Mouse (Mus musculus): Measurements from ENCODE around the gene Jph2.

GRCm38 (mm10) chr2:163420366-163420886 is 22.6 kb upstream of the Jph2 start:
- TF ChIP-seq CTCF (IDR thresholded peaks at IDR 0.05; ENCODE audit: borderline replicate concordance, extremely low read depth, insufficient read depth, insufficient read length) (no peak), POLR2A (IDR thresholded peaks at IDR 0.05; ENCODE audit: borderline replicate concordance, extremely low read depth, insufficient read depth, insufficient read length, poor library complexity, severe bottlenecking) (no peak)
